Mouse (Mus musculus): ENCODE results near the gene Myrf. TPM values are rescaled to one million over a fixed set of nuclear protein-coding genes. Genes with fewer than 3 reads are reported as not detected.

Myrf gene
- polyA plus RNA-seq, 1 experiment: 2.3 TPM

DNA sequence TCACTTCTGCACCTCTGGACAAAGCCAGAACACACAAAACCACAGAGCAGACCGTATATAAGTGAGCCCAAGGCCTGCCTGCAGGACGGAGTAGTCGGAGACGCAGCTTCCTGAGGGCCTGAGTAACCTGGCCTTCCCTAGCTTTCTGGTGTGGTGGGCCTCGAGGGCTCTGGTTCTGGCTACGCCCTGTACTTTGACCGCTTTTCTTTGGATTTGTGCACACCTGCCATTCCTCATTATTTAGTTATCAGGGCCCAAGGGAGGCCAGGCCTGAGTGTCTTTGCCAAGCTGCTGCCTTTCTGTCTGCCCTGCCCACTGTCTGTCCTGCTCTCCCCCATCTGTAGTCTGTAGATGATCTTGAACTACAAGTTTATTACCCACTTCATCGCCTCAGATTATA is 50.6 kb downstream of the Myrf start:
- H3K36me3 ChIP-seq (ENCODE audit: control insufficient read depth, insufficient read depth, low read length): no peaks in the 10 kb centered on the region; the same call in 1 of the 2 replicates
- TF ChIP-seq CTCF (IDR thresholded peaks at IDR 0.05; ENCODE audit: extremely low read depth, insufficient read depth, insufficient read length, insufficient replicate concordance) (no peak), POLR2A (IDR thresholded peaks at IDR 0.05; ENCODE audit: low read depth, low read length) (no peak)

DNA sequence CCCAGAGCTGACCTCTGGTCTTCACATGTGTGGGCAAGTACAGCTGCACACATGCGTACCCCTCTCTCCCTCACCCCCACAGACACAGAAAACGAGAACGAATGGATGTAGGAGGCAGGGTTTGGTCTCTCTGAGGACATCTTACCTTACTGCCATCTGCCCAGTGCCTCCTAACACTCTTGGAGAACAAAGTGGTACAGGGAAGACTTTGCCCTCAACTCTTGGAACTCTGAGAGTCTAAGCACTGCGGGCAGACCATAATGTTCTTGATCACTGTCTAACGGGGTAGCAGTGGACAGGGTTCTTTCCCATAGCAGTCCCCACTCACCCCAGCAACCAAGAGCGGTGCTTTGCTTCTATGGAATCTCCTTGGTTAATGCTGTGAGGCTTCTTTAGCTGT is 51.5 kb downstream of the Myrf start:
- H3K36me3 ChIP-seq (ENCODE audit: control insufficient read depth, insufficient read depth, low read length): no peaks in the 10 kb centered on the region; the same call in 1 of the 2 replicates
- DNase-seq (ENCODE audit: low read depth in 1 of 2, low spot score in 2 of 2): no peak
- TF ChIP-seq CTCF (IDR thresholded peaks at IDR 0.05; ENCODE audit: extremely low read depth, insufficient read depth, insufficient read length, insufficient replicate concordance): no peak
- TF ChIP-seq POLR2A (IDR thresholded peaks at IDR 0.05; ENCODE audit: low read depth, low read length): no peak
- no peaks in the 10 kb centered on the region for H3K4me1 ChIP-seq (ENCODE audit: control insufficient read depth, insufficient read depth, insufficient read length)
- WGBS: 96% methylated on average over 6 of the region's 6 CpGs
- H3K4me3 ChIP-seq (ENCODE audit: extremely low read depth, insufficient read depth, insufficient read length): no peak overlapping the region
- H3K27me3 ChIP-seq (ENCODE audit: control insufficient read depth, insufficient read depth, low read length): no peaks in the 10 kb centered on the region
- H3K27ac ChIP-seq (ENCODE audit: insufficient read depth, low read length): no peak overlapping the region

More for the DNA sequence above, 50.6 kb downstream of the Myrf start:
- Histone ChIP-seq H3K4me1 (ENCODE audit: control insufficient read depth, insufficient read depth, insufficient read length) (no peaks in the 10 kb centered on the region), H3K27ac (ENCODE audit: insufficient read depth, low read length) (no peak overlapping the region), H3K4me3 (ENCODE audit: extremely low read depth, insufficient read depth, insufficient read length) (no peak overlapping the region), H3K27me3 (ENCODE audit: control insufficient read depth, insufficient read depth, low read length) (no peaks in the 10 kb centered on the region)
- WGBS: 95% methylated on average over 8 of the region's 8 CpGs
- no peak for DNase-seq (ENCODE audit: low read depth in 1 of 2, low spot score in 2 of 2)

DNA sequence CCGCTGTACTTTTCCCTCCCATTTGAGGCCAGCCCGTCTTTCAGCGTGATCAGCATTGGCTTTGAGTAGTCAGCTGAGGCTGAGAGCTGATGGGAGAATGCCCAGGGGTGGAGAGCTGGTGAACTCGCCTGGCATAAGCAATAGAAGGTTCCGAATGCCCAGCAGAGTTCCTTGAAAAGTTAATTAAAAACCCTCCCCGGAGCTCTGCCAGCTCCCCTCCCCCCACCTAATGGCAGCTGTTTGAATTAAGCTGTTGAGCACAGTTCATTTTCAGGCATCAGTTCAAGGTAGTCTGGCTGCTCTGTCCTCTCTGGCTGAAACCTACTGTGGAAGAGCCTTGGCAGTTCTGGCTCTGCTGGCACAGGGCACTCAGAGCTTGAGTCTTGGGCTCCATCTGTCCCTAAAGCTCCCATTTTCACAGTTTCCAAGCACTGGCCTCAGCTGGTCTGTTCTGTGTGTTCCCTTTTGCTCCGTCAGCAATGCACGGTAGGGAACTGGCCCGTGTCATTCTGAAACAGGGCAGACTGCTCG is 52.2 kb downstream of the Myrf start:
- Histone ChIP-seq H3K4me3 (ENCODE audit: extremely low read depth, insufficient read depth, insufficient read length) (no peak overlapping the region), H3K27ac (ENCODE audit: insufficient read depth, low read length) (no peak overlapping the region), H3K36me3 (ENCODE audit: control insufficient read depth, insufficient read depth, low read length) (no peaks in the 10 kb centered on the region; the same call in 1 of the 2 replicates), H3K27me3 (ENCODE audit: control insufficient read depth, insufficient read depth, low read length) (no peaks in the 10 kb centered on the region), H3K4me1 (ENCODE audit: control insufficient read depth, insufficient read depth, insufficient read length) (no peaks in the 10 kb centered on the region; the same call in 1 of the 2 replicates)
- WGBS: 90% methylated on average over 10 of the region's 10 CpGs
- no peak for DNase-seq (ENCODE audit: low read depth in 1 of 2, low spot score in 2 of 2)
- TF ChIP-seq POLR2A (IDR thresholded peaks at IDR 0.05; ENCODE audit: low read depth, low read length) (no peak), CTCF (IDR thresholded peaks at IDR 0.05; ENCODE audit: extremely low read depth, insufficient read depth, insufficient read length, insufficient replicate concordance) (no peak)

DNA sequence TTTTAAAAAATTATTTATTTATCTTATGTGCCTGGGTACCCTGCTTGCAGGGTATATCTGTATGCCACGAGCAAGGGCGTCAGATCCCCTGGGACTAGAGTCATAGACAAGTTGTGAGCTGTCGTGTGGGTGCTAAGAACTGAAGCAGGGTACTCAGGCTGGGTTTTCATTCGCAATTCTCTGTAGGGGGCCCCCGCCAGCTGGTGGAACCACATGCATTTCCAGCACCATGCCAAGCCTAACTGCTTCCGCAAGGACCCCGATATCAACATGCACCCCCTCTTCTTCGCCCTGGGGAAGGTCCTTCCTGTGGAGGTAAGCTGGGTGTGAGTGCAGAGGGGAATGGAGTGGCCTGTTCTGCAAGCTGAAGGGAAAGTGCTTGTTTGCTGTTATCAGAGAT is 54.0 kb downstream of the Myrf start:
- DNase-seq (ENCODE audit: low read depth in 1 of 2, low spot score in 2 of 2): no peak
- Histone ChIP-seq H3K36me3 (ENCODE audit: control insufficient read depth, insufficient read depth, low read length) (no peaks in the 10 kb centered on the region; the same call in 1 of the 2 replicates), H3K27me3 (ENCODE audit: control insufficient read depth, insufficient read depth, low read length) (no peaks in the 10 kb centered on the region), H3K27ac (ENCODE audit: insufficient read depth, low read length) (no peak overlapping the region), H3K4me1 (ENCODE audit: control insufficient read depth, insufficient read depth, insufficient read length) (no peaks in the 10 kb centered on the region; the same call in 1 of the 2 replicates), H3K4me3 (ENCODE audit: extremely low read depth, insufficient read depth, insufficient read length) (no peak overlapping the region)
- WGBS: 97% methylated on average over 8 of the region's 8 CpGs
- no peak for TF ChIP-seq POLR2A (IDR thresholded peaks at IDR 0.05; ENCODE audit: low read depth, low read length)
- TF ChIP-seq CTCF (IDR thresholded peaks at IDR 0.05; ENCODE audit: extremely low read depth, insufficient read depth, insufficient read length, insufficient replicate concordance): no peak

DNA sequence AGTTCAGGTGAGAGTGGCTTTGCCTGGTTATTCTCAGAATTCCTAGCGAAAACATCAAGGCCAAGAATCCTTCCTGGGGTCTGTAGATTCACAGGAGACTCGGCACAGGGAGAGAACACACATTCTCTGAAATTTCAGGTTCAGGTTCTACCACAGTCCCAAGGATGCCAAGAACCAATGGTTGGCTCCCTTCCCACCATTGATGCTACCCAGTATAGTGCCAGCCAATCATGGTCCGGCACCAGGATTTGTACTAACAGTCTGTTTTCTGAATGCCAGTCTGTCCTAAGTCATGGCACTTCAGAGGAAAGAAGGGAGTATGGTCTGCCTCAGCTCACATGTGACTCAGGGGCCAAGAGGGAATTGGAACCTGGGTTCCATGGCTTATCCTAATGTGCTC is 54.7 kb downstream of the Myrf start:
- Histone ChIP-seq H3K27ac (ENCODE audit: insufficient read depth, low read length) (no peak overlapping the region), H3K27me3 (ENCODE audit: control insufficient read depth, insufficient read depth, low read length) (no peaks in the 10 kb centered on the region), H3K36me3 (ENCODE audit: control insufficient read depth, insufficient read depth, low read length) (no peaks in the 10 kb centered on the region; the same call in 1 of the 2 replicates), H3K4me3 (ENCODE audit: extremely low read depth, insufficient read depth, insufficient read length) (no peak overlapping the region), H3K4me1 (ENCODE audit: control insufficient read depth, insufficient read depth, insufficient read length) (no peaks in the 10 kb centered on the region; the same call in 1 of the 2 replicates)
- WGBS: 95% methylated on average over 3 of the region's 3 CpGs
- TF ChIP-seq CTCF (IDR thresholded peaks at IDR 0.05; ENCODE audit: extremely low read depth, insufficient read depth, insufficient read length, insufficient replicate concordance): no peak
- TF ChIP-seq POLR2A (IDR thresholded peaks at IDR 0.05; ENCODE audit: low read depth, low read length): no peak
- no peak for DNase-seq (ENCODE audit: low read depth in 1 of 2, low spot score in 2 of 2)

DNA sequence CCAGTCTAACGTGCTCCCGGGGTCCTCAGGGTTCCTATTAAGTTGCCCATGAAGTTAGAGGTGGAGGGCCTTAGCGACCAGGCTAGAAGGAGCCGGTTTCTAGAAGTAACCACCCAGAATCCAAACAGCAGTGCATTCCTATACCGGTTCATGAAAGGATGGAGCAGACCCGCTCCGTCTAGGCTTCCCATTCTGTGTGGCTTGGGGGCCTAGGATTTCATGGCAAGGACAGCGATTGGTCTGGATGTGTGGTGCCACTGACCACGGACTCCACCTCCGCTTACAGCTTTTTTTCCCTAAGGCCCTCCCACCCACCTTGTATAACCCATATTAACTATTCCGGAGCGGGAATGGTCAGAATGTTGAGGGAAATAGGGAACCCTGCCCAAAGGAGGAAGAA is 56.5 kb downstream of the Myrf start:
- WGBS: 70% methylated on average over 12 of the region's 12 CpGs
- TF ChIP-seq CTCF (IDR thresholded peaks at IDR 0.05; ENCODE audit: extremely low read depth, insufficient read depth, insufficient read length, insufficient replicate concordance) (no peak), POLR2A (IDR thresholded peaks at IDR 0.05; ENCODE audit: low read depth, low read length) (no peak)

DNA sequence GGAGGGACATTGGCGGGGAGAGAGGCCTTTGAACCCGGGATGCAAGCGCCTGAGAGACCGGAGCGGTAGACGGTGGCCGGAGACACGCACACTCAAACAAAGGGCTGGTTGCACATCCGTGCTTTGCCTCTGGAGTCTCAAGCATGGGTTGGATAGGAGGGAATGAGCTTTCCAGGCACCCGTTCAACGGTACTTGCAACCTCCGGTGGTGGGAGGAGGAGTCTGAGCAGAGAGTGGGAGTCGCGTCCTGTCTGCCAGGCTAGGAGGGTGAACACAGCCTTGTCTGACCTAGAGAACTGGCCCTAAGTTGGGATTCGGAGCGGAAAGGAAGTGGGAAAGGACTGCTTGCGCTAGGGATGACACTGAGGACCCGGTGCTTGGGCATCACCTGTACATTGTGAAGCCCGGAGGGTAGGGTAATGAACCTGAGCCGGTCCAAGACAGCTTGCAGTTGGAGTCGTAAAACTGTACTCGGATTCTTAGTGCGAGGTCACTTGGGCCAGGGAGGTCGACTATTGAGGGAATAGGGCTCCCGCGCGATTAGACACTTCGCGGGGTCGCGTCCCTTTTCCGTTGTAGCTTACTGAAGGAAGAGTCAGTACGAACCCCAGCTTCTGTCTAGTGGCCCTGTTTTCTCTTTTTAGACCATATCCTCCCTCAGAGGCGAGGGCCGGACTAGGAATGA is 57.1 kb downstream of the Myrf start:
- WGBS: 5% methylated on average over 35 of the region's 35 CpGs
- Histone ChIP-seq H3K27ac (ENCODE audit: insufficient read depth, low read length) (peak overlapping the region; percentile 53), H3K4me1 (ENCODE audit: control insufficient read depth, insufficient read depth, insufficient read length) (no peaks in the 10 kb centered on the region; the same call in 1 of the 2 replicates), H3K36me3 (ENCODE audit: control insufficient read depth, insufficient read depth, low read length) (no peaks in the 10 kb centered on the region), H3K4me3 (ENCODE audit: extremely low read depth, insufficient read depth, insufficient read length) (peak overlapping the region; percentile 72), H3K27me3 (ENCODE audit: control insufficient read depth, insufficient read depth, low read length) (no peaks in the 10 kb centered on the region)
- DNase-seq (ENCODE audit: low read depth in 1 of 2, low spot score in 2 of 2): no peak
- TF ChIP-seq CTCF (IDR thresholded peaks at IDR 0.05; ENCODE audit: extremely low read depth, insufficient read depth, insufficient read length, insufficient replicate concordance): no peak
- TF ChIP-seq POLR2A (IDR thresholded peaks at IDR 0.05; ENCODE audit: low read depth, low read length): no peak

More for the DNA sequence above, 56.5 kb downstream of the Myrf start:
- no peak overlapping the region for H3K27ac ChIP-seq (ENCODE audit: insufficient read depth, low read length)
- H3K4me1 ChIP-seq (ENCODE audit: control insufficient read depth, insufficient read depth, insufficient read length): no peaks in the 10 kb centered on the region; the same call in 1 of the 2 replicates
- H3K27me3 ChIP-seq (ENCODE audit: control insufficient read depth, insufficient read depth, low read length): no peaks in the 10 kb centered on the region
- no peak for DNase-seq (ENCODE audit: low read depth in 1 of 2, low spot score in 2 of 2)
- H3K36me3 ChIP-seq (ENCODE audit: control insufficient read depth, insufficient read depth, low read length): no peaks in the 10 kb centered on the region
- no peak overlapping the region for H3K4me3 ChIP-seq (ENCODE audit: extremely low read depth, insufficient read depth, insufficient read length)
